Mouse (Mus musculus): ENCODE measurements around the gene Rnf227.

DNA sequence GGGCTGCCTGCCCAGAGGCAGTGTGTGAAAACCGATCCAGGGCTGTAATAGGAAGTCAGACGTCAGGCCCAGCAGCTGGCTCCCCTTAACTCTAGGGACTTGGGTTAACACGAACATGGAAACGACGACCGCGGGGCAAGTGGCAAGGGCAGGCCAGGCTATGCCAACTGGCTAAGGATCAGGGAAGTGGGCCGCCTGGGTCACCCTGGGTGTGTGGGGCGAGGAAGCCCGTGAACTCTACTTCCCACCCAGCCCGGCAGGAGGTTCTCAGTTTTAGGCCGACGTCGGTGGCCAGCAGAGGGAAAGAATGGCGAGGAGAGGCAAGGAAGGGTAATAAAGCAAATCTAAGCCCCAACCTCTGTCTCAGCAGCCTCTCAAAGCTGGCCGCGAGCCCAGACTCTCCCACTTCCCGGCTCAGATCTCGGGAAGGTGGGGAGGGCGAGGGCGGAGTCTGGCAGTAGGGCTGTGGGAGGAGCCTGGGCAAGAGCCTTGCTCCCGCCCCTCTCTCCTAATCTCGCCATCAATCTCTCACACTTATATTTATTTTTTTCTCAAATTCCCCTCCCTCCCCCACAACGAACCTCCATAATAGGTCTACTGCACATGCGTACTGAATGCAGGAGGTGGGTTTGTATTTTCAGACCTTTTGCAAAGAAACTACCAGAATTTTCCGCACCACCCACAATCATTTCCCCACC lies 26.0 kb downstream of the Rnf227 start:
- no peak for TF ChIP-seq CTCF (conservative IDR thresholded peaks at IDR 0.05; ENCODE audit: insufficient read depth, insufficient read length, low read depth, low read length)
- TF ChIP-seq POLR2A (IDR thresholded peaks at IDR 0.05; ENCODE audit: low read depth, low read length): peak; percentile 38
